27 mouse cellular contexts compared by ENCODE assay signal in genomic region chr10:80776358-80776869, GRCm38 (mm10). TPM values are rescaled to one million over a fixed set of nuclear protein-coding genes. Genes with fewer than 3 reads are reported as not detected.
DNase-seq lines count a peak whose midpoint lies in the region; ATAC-seq and TF ChIP-seq lines count a peak whose summit lies in the region.
"Had no signal": no experiment of that assay in that cellular context is flagged by ENCODE, and none has a peak within 500 bp of the region (broad histone marks: within the 10 kb centered on the region; RNA-seq: fewer than 3 reads in every experiment).

No protein-coding gene starts in this region.

- no peak overlapping the region for H3K4me3 ChIP-seq in cerebellum, adult 2 months (replicated peaks; ENCODE audit: insufficient read depth, low read depth, low read length)
- H3K4me3 ChIP-seq in heart, embryonic 12.5 days: no peak overlapping the region
- H3K4me3 ChIP-seq in limb, embryonic 13.5 days: no peak overlapping the region
- no peak overlapping the region for H3K4me3 ChIP-seq in limb, embryonic 10.5 days
- H3K4me3 ChIP-seq in stomach, embryonic 16.5 days (replicated peaks; ENCODE audit: low read length): no peak overlapping the region
- H3K4me3 ChIP-seq in midbrain, embryonic 14.5 days (replicated peaks; ENCODE audit: low read depth, low read length): no peak overlapping the region
- H3K4me3 ChIP-seq: erythroblast, embryonic 14.5 days; forebrain, embryonic 12.5 days; hindbrain, embryonic 10.5 days; intestine, embryonic 15.5 days; limb, embryonic 12.5 days; liver, embryonic 12.5 days; midbrain, embryonic 10.5 days; neural tube, embryonic 15.5 days had no signal

- H3K9ac ChIP-seq in heart, embryonic 12.5 days: peak overlapping the region; percentile 19
- 0 out of 2 replicates have a peak overlapping the region, but pooled peaks have one; percentile 35 for H3K9ac ChIP-seq in limb, embryonic 13.5 days
- H3K9ac ChIP-seq in stomach, embryonic 16.5 days (ENCODE audit: low read length): no peak overlapping the region
- H3K9ac ChIP-seq in midbrain, embryonic 14.5 days (replicated peaks; ENCODE audit: low read length): no peak overlapping the region
- H3K9ac ChIP-seq: forebrain, embryonic 12.5 days; intestine, embryonic 15.5 days; limb, embryonic 12.5 days; liver, embryonic 12.5 days; neural tube, embryonic 15.5 days had no signal

- no peak for ATAC-seq in heart, embryonic 12.5 days (ENCODE audit: insufficient number of reproducible peaks, low FRiP score)
- no peak for ATAC-seq in limb, embryonic 13.5 days (ENCODE audit: low FRiP score, low read depth)
- ATAC-seq in stomach, embryonic 16.5 days (ENCODE audit: insufficient read depth, low FRiP score): peak; percentile 27; the same call in 1 of the 2 replicates
- no peak for ATAC-seq in midbrain, embryonic 14.5 days (ENCODE audit: low FRiP score, low TSS enrichment)
- ATAC-seq: CD4-positive, CD25-positive, alpha-beta regulatory T cell, adult 4 months; hindbrain, embryonic 16.5 days; intestine, embryonic 15.5 days; liver, embryonic 12.5 days had no signal

- WGBS in cerebellum, adult 2 months: 54% methylated on average over 6 of the region's 6 CpGs
- WGBS in heart, embryonic 12.5 days: 81% methylated on average over 6 of the region's 6 CpGs
- 88% methylated on average over 6 of the region's 6 CpGs for WGBS in limb, embryonic 13.5 days
- WGBS in limb, embryonic 10.5 days: 84% methylated on average over 6 of the region's 6 CpGs
- 79% methylated on average over 6 of the region's 6 CpGs for WGBS in stomach, embryonic 16.5 days
- 92% methylated on average over 6 of the region's 6 CpGs for WGBS in midbrain, embryonic 14.5 days

- peaks cover 87% of the 10 kb centered on the region for H3K36me3 ChIP-seq in heart, embryonic 12.5 days
- peaks cover 100% of the 10 kb centered on the region for H3K36me3 ChIP-seq in limb, embryonic 13.5 days
- H3K36me3 ChIP-seq in limb, embryonic 10.5 days: peaks cover 100% of the 10 kb centered on the region
- H3K36me3 ChIP-seq in stomach, embryonic 16.5 days (ENCODE audit: control insufficient read depth, insufficient read depth, low read length): peaks cover 44% of the 10 kb centered on the region
- peaks cover 94% of the 10 kb centered on the region for H3K36me3 ChIP-seq in midbrain, embryonic 14.5 days (ENCODE audit: control insufficient read depth, insufficient read depth, low read length)

- no peaks in the 10 kb centered on the region for H3K27me3 ChIP-seq in cerebellum, adult 2 months (ENCODE audit: control insufficient read depth, insufficient read depth, low read length)
- H3K27me3 ChIP-seq in heart, embryonic 12.5 days (replicated peaks): no peaks in the 10 kb centered on the region
- no peaks in the 10 kb centered on the region for H3K27me3 ChIP-seq in limb, embryonic 13.5 days
- no peaks in the 10 kb centered on the region for H3K27me3 ChIP-seq in limb, embryonic 10.5 days (ENCODE audit: low read depth, poor library complexity, severe bottlenecking)
- no peaks in the 10 kb centered on the region for H3K27me3 ChIP-seq in stomach, embryonic 16.5 days (ENCODE audit: control insufficient read depth, insufficient read depth, low read length)
- no peaks in the 10 kb centered on the region for H3K27me3 ChIP-seq in midbrain, embryonic 14.5 days (ENCODE audit: control insufficient read depth, insufficient read depth, low read length)
- H3K27me3 ChIP-seq: forebrain, embryonic 12.5 days; intestine, embryonic 15.5 days; limb, embryonic 12.5 days; liver, embryonic 12.5 days; neural tube, embryonic 15.5 days had no signal

- H3K4me2 ChIP-seq in heart, embryonic 12.5 days: no peak overlapping the region
- no peak overlapping the region for H3K4me2 ChIP-seq in limb, embryonic 13.5 days (replicated peaks)
- no peak overlapping the region for H3K4me2 ChIP-seq in stomach, embryonic 16.5 days (ENCODE audit: low read depth, low read length)
- no peak overlapping the region for H3K4me2 ChIP-seq in midbrain, embryonic 14.5 days (ENCODE audit: low read length)
- H3K4me2 ChIP-seq: forebrain, embryonic 12.5 days; intestine, embryonic 15.5 days; limb, embryonic 12.5 days; liver, embryonic 12.5 days; neural tube, embryonic 15.5 days had no signal

- DNase-seq in cerebellum, adult 2 months: peak in 1 of 2 experiments; percentile 31
- no peak for DNase-seq in cerebellum, adult 9-11 months
- no peak for DNase-seq in heart, adult 8-10 months (ENCODE audit: low spot score)
- DNase-seq in limb, embryonic 10.5 days (ENCODE audit: low spot score): no peak
- DNase-seq in midbrain, embryonic 14.5 days: no peak
- DNase-seq: adrenal gland, adult 8-10 months; kidney, adult 8-10 months; kidney, postnatal 10 days; layer of hippocampus, postnatal 36 days; lung, adult 18-20 months; lung, postnatal 10 days; right cerebral cortex, adult 18-20 months; right cerebral cortex, postnatal 4 days had no signal

- peak overlapping the region; percentile 86 for H3K27ac ChIP-seq in cerebellum, adult 2 months (ENCODE audit: insufficient read depth, low read length)
- H3K27ac ChIP-seq in heart, embryonic 12.5 days (ENCODE audit: poor library complexity, severe bottlenecking): peak overlapping the region; percentile 25; the same call in 1 of the 2 replicates
- H3K27ac ChIP-seq in limb, embryonic 13.5 days: no peak overlapping the region
- H3K27ac ChIP-seq in limb, embryonic 10.5 days: no peak overlapping the region
- peak overlapping the region; percentile 70 for H3K27ac ChIP-seq in stomach, embryonic 16.5 days (ENCODE audit: low read length)
- H3K27ac ChIP-seq in midbrain, embryonic 14.5 days (replicated peaks; ENCODE audit: low read depth, low read length): no peak overlapping the region
- H3K27ac ChIP-seq: forebrain, embryonic 12.5 days; hindbrain, embryonic 10.5 days; intestine, embryonic 15.5 days; limb, embryonic 12.5 days; liver, embryonic 12.5 days; midbrain, embryonic 10.5 days; neural tube, embryonic 15.5 days had no signal

- H3K4me1 ChIP-seq in cerebellum, adult 2 months (ENCODE audit: control insufficient read depth, insufficient read depth, low read length): peaks cover 61% of the 10 kb centered on the region
- peaks cover 57% of the 10 kb centered on the region for H3K4me1 ChIP-seq in heart, embryonic 12.5 days (replicated peaks)
- peaks cover 13% of the 10 kb centered on the region for H3K4me1 ChIP-seq in limb, embryonic 13.5 days
- peaks cover 19% of the 10 kb centered on the region for H3K4me1 ChIP-seq in limb, embryonic 10.5 days
- peaks cover 7% of the 10 kb centered on the region for H3K4me1 ChIP-seq in stomach, embryonic 16.5 days (ENCODE audit: control insufficient read depth, insufficient read depth, low read length)
- no peaks in the 10 kb centered on the region for H3K4me1 ChIP-seq in midbrain, embryonic 14.5 days (ENCODE audit: control insufficient read depth, insufficient read depth, low read length)
- H3K4me1 ChIP-seq: forebrain, embryonic 12.5 days had no signal

- no peak for TF ChIP-seq POLR2A in cerebellum, adult 2 months (IDR thresholded peaks at IDR 0.05; ENCODE audit: borderline replicate concordance, insufficient read depth, low read length)

- no peak for TF ChIP-seq CTCF in cerebellum, adult 2 months (IDR thresholded peaks at IDR 0.05; ENCODE audit: borderline replicate concordance, insufficient read depth, low read depth, low read length)

- no peaks in the 10 kb centered on the region for H3K9me3 ChIP-seq in heart, embryonic 12.5 days (replicated peaks)
- no peaks in the 10 kb centered on the region for H3K9me3 ChIP-seq in limb, embryonic 13.5 days
- H3K9me3 ChIP-seq in limb, embryonic 10.5 days (replicated peaks): no peaks in the 10 kb centered on the region
- H3K9me3 ChIP-seq in stomach, embryonic 16.5 days (replicated peaks; ENCODE audit: control insufficient read depth, low read length): no peaks in the 10 kb centered on the region
- no peaks in the 10 kb centered on the region for H3K9me3 ChIP-seq in midbrain, embryonic 14.5 days (ENCODE audit: control insufficient read depth, low read length)
- H3K9me3 ChIP-seq: forebrain, embryonic 12.5 days; hindbrain, embryonic 10.5 days; intestine, embryonic 15.5 days; limb, embryonic 12.5 days; liver, embryonic 12.5 days; midbrain, embryonic 10.5 days; neural tube, embryonic 15.5 days had no signal

RNA-seq across cellular contexts. Expression of gene Dot1l, which starts 21.4 kb away (rescaled TPM):
- polyA plus RNA-seq in cerebellum, adult 2 months (2012; rRNA removed): 101 and 115 TPM in 2 replicates
- polyA plus RNA-seq in heart, embryonic 12.5 days (2016; fragmentation: Nextera tagmentation; extraction: Ambion mirVana): 25.7 and 30.9 TPM in 2 replicates
- total RNA-seq in heart, adult 8-10 months (2022): 10 to 100 TPM; 13.3 to 24.1 (median 19.8) TPM
- polyA plus RNA-seq in limb, embryonic 13.5 days (2015; fragmentation: Nextera tagmentation; extraction: Ambion mirVana): 19.2 and 20.2 TPM in 2 replicates
- polyA plus RNA-seq in limb, embryonic 10.5 days (2016; fragmentation: Nextera tagmentation; extraction: Ambion mirVana): 26.4 and 28.3 TPM in 2 replicates
- 11.8 and 13.9 TPM in 2 replicates for polyA plus RNA-seq in stomach, embryonic 16.5 days (2015; fragmentation: Nextera tagmentation; extraction: Ambion mirVana)
- polyA plus RNA-seq in midbrain, embryonic 14.5 days (2014; fragmentation: Nextera tagmentation; extraction: Ambion mirVana): 23.4 and 27.9 TPM in 2 replicates

RNA-seq across cellular contexts. Expression of gene Sf3a2, which starts 21.6 kb away (rescaled TPM):
- 52.0 and 66.4 TPM in 2 replicates for polyA plus RNA-seq in cerebellum, adult 2 months (2012; rRNA removed)
- 51.2 and 58.3 TPM in 2 replicates for polyA plus RNA-seq in heart, embryonic 12.5 days (2016; fragmentation: Nextera tagmentation; extraction: Ambion mirVana)
- total RNA-seq in heart, adult 8-10 months (2022): 10 to 100 TPM; 25.0 to 33.0 (median 31.5) TPM
- polyA plus RNA-seq in limb, embryonic 13.5 days (2015; fragmentation: Nextera tagmentation; extraction: Ambion mirVana): 73.0 and 77.4 TPM in 2 replicates
- polyA plus RNA-seq in limb, embryonic 10.5 days (2016; fragmentation: Nextera tagmentation; extraction: Ambion mirVana): 113 and 121 TPM in 2 replicates
- 51.3 and 53.7 TPM in 2 replicates for polyA plus RNA-seq in stomach, embryonic 16.5 days (2015; fragmentation: Nextera tagmentation; extraction: Ambion mirVana)
- 57.2 and 75.1 TPM in 2 replicates for polyA plus RNA-seq in midbrain, embryonic 14.5 days (2014; fragmentation: Nextera tagmentation; extraction: Ambion mirVana)

RNA-seq across cellular contexts. Expression of gene Plekhj1, which starts 22.0 kb away (rescaled TPM):
- 106 and 122 TPM in 2 replicates for polyA plus RNA-seq in cerebellum, adult 2 months (2012; rRNA removed)
- 82.4 and 83.2 TPM in 2 replicates for polyA plus RNA-seq in heart, embryonic 12.5 days (2016; fragmentation: Nextera tagmentation; extraction: Ambion mirVana)
- total RNA-seq in heart, adult 8-10 months (2022): 10 to 100 TPM; 29.8 to 37.4 (median 32.7) TPM
- polyA plus RNA-seq in limb, embryonic 13.5 days (2015; fragmentation: Nextera tagmentation; extraction: Ambion mirVana): 127 and 128 TPM in 2 replicates
- polyA plus RNA-seq in limb, embryonic 10.5 days (2016; fragmentation: Nextera tagmentation; extraction: Ambion mirVana): 168 and 204 TPM in 2 replicates
- 102 and 114 TPM in 2 replicates for polyA plus RNA-seq in stomach, embryonic 16.5 days (2015; fragmentation: Nextera tagmentation; extraction: Ambion mirVana)
- 107 and 116 TPM in 2 replicates for polyA plus RNA-seq in midbrain, embryonic 14.5 days (2014; fragmentation: Nextera tagmentation; extraction: Ambion mirVana)

RNA-seq across cellular contexts. Expression of gene Amh, which starts 28.6 kb away (rescaled TPM):
- 3.0 and 4.3 TPM in 2 replicates for polyA plus RNA-seq in cerebellum, adult 2 months (2012; rRNA removed)
- polyA plus RNA-seq in heart, embryonic 12.5 days (2016; fragmentation: Nextera tagmentation; extraction: Ambion mirVana): 0.14 and 0.23 TPM in 2 replicates
- under 1 TPM; 0.14 to 0.50 (median 0.20) TPM for total RNA-seq in heart, adult 8-10 months (2022)
- not detected in 2 replicates for polyA plus RNA-seq in limb, embryonic 13.5 days (2015; fragmentation: Nextera tagmentation; extraction: Ambion mirVana)
- 0.09 TPM in 1 of 2 replicates, not detected in the other for polyA plus RNA-seq in limb, embryonic 10.5 days (2016; fragmentation: Nextera tagmentation; extraction: Ambion mirVana)
- not detected in 2 replicates for polyA plus RNA-seq in stomach, embryonic 16.5 days (2015; fragmentation: Nextera tagmentation; extraction: Ambion mirVana)
- polyA plus RNA-seq in midbrain, embryonic 14.5 days (2014; fragmentation: Nextera tagmentation; extraction: Ambion mirVana): 0.12 TPM in 1 of 2 replicates, not detected in the other
- polyA plus RNA-seq: CD4-positive, CD25-positive, alpha-beta regulatory T cell, adult 4 months; embryonic facial prominence, embryonic 11.5 days; forebrain, embryonic 12.5 days; hindbrain, embryonic 16.5 days; intestine, embryonic 15.5 days; limb, embryonic 12.5 days; liver, embryonic 12.5 days; midbrain, embryonic 10.5 days; neural tube, embryonic 15.5 days had no signal

RNA-seq across cellular contexts. Expression of gene Ap3d1, which starts 34.4 kb away (rescaled TPM):
- polyA plus RNA-seq in cerebellum, adult 2 months (2012; rRNA removed): 175 and 189 TPM in 2 replicates
- 56.5 and 58.9 TPM in 2 replicates for polyA plus RNA-seq in heart, embryonic 12.5 days (2016; fragmentation: Nextera tagmentation; extraction: Ambion mirVana)
- total RNA-seq in heart, adult 8-10 months (2022): 10 to 100 TPM; 41.2 to 44.5 (median 43.4) TPM
- polyA plus RNA-seq in limb, embryonic 13.5 days (2015; fragmentation: Nextera tagmentation; extraction: Ambion mirVana): 74.5 and 80.0 TPM in 2 replicates
- polyA plus RNA-seq in limb, embryonic 10.5 days (2016; fragmentation: Nextera tagmentation; extraction: Ambion mirVana): 54.6 and 60.6 TPM in 2 replicates
- polyA plus RNA-seq in stomach, embryonic 16.5 days (2015; fragmentation: Nextera tagmentation; extraction: Ambion mirVana): 62.5 and 66.3 TPM in 2 replicates
- polyA plus RNA-seq in midbrain, embryonic 14.5 days (2014; fragmentation: Nextera tagmentation; extraction: Ambion mirVana): 106 and 116 TPM in 2 replicates

Comparison
In these comparisons a context has a peak if more than half of its experiments do, and no peak if none do; other contexts are left out.
1. H3K27ac ChIP-seq: peak in cerebellum, adult 2 months (single experiment), heart, embryonic 12.5 days (single experiment) and stomach, embryonic 16.5 days (single experiment); none in limb, embryonic 13.5 days (single experiment), limb, embryonic 10.5 days (single experiment) and midbrain, embryonic 14.5 days (single experiment).
2. H3K9ac ChIP-seq: peak in heart, embryonic 12.5 days (single experiment) and limb, embryonic 13.5 days (single experiment); none in stomach, embryonic 16.5 days (single experiment) and midbrain, embryonic 14.5 days (single experiment).